Mouse (Mus musculus): ENCODE results near the gene Ssmem1. TPM values are rescaled to one million over a fixed set of nuclear protein-coding genes. Genes with fewer than 3 reads are reported as not detected.

Ssmem1 gene
- polyA plus RNA-seq, 1 experiment from 2014 or later, result not detected

DNA sequence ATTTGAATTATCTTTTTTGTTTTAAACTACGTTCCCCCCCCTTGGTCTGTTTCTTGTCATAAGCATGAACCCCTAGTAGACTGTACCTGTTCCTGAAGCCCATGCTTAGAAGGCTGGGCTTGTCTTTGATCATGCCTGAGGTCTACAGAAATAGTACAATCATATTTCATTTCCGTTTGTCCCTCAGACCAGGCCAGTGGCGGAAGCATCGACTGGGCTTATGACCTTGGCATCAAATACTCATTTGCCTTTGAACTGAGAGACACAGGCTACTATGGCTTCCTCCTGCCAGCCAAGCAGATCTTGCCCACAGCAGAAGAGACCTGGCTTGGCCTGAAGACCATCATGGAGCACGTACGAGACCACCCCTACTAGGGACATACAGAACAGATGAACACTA lies 54.4 kb downstream of the Ssmem1 start:
- Histone ChIP-seq H3K27ac (ENCODE audit: low read depth) (no peak overlapping the region), H3K9ac (replicated peaks) (no peak overlapping the region), H3K4me1 (ENCODE audit: insufficient read depth) (no peaks in the 10 kb centered on the region), H3K9me3 (ENCODE audit: low read length) (no peaks in the 10 kb centered on the region), H3K36me3 (replicated peaks; ENCODE audit: insufficient read depth, low read length) (no peaks in the 10 kb centered on the region), H3K27me3 (ENCODE audit: insufficient read depth, low read length) (peaks cover 1% of the 10 kb centered on the region; the same call in 1 of the 2 replicates), H3K4me2 (ENCODE audit: low read depth, low read length) (no peak overlapping the region), H3K4me3 (ENCODE audit: low read depth, low read length) (no peak overlapping the region)
- 82% methylated on average over 6 of the region's 6 CpGs for WGBS (ENCODE audit: insufficient replicate concordance)
- ATAC-seq (no peak), DNase-seq (no peak)
- no peak for TF ChIP-seq EP300 (IDR thresholded peaks at IDR 0.05; ENCODE audit: low read depth)
- no peak for TF ChIP-seq CTCF (IDR thresholded peaks at IDR 0.05; ENCODE audit: low read depth)

DNA sequence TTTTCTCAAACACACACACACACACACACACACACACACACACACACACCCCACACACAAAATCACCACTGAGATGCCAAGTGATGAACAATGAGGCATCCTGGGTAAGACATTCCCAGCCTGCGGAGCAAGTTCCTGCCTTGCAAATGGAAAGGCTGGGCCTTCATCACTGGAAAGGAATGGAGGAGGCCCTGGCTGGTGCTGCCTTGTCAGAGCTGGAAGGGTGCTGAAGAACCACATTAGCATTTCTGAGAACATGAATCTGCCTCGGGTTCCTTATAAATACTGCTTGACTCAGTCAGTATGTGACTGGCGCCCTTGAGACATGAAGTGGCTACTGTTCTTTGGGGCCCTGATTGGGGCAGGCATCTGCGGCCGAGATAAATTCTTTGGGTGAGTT lies 58.4 kb downstream of the Ssmem1 start, which contains the start of gene Cpa4:
Gene Cpa4 (plus strand): TSS at position 301 of the 400 bp plus-strand sequence.
- no peak within 1 kb of the TSS for H3K4me3 ChIP-seq (ENCODE audit: low read depth, low read length)
- no peaks in the 10 kb centered on the region for H3K27me3 ChIP-seq (ENCODE audit: insufficient read depth, low read length)
- no peak within 1 kb of the TSS for H3K9ac ChIP-seq (replicated peaks)
- DNase-seq (no peak), ATAC-seq (no peak)
- no peak within 1 kb of the TSS for H3K4me2 ChIP-seq (ENCODE audit: low read depth, low read length)
- 77% methylated on average over 5 of the region's 5 CpGs for WGBS (ENCODE audit: insufficient replicate concordance)
- H3K9me3 ChIP-seq (ENCODE audit: low read length), result no peaks in the 10 kb centered on the region
- H3K4me1 ChIP-seq (ENCODE audit: insufficient read depth), result no peaks in the 10 kb centered on the region
- H3K36me3 ChIP-seq (replicated peaks; ENCODE audit: insufficient read depth, low read length), result no peaks in the 10 kb centered on the region
- TF ChIP-seq EP300 (IDR thresholded peaks at IDR 0.05; ENCODE audit: low read depth) (no peak), CTCF (IDR thresholded peaks at IDR 0.05; ENCODE audit: low read depth) (no peak)
- no peak within 1 kb of the TSS for H3K27ac ChIP-seq (ENCODE audit: low read depth)

GRCm38 (mm10) chr6:30569331-30569730 lies 59.7 kb downstream of the Ssmem1 start:
- Histone ChIP-seq H3K4me1 (ENCODE audit: insufficient read depth) (no peaks in the 10 kb centered on the region), H3K9ac (replicated peaks) (no peak overlapping the region), H3K4me2 (ENCODE audit: low read depth, low read length) (no peak overlapping the region), H3K4me3 (ENCODE audit: low read depth, low read length) (no peak overlapping the region), H3K27me3 (ENCODE audit: insufficient read depth, low read length) (no peaks in the 10 kb centered on the region), H3K9me3 (ENCODE audit: low read length) (no peaks in the 10 kb centered on the region), H3K36me3 (replicated peaks; ENCODE audit: insufficient read depth, low read length) (no peaks in the 10 kb centered on the region), H3K27ac (ENCODE audit: low read depth) (no peak overlapping the region)
- TF ChIP-seq EP300 (IDR thresholded peaks at IDR 0.05; ENCODE audit: low read depth), result no peak
- no peak for TF ChIP-seq CTCF (IDR thresholded peaks at IDR 0.05; ENCODE audit: low read depth)
- ATAC-seq (no peak), DNase-seq (no peak)
- WGBS (ENCODE audit: insufficient replicate concordance), result 83% methylated on average over 10 of the region's 10 CpGs

Other genes with a start within 250 kb of the Ssmem1 start
- 18.2 and 23.5 TPM in 2 replicates for gene Ube2h, start 205.3 kb upstream of the Ssmem1 start, polyA plus RNA-seq (2015; fragmentation: Nextera tagmentation; extraction: Ambion mirVana)
- gene Zc3hc1, start 118.8 kb upstream of the Ssmem1 start, polyA plus RNA-seq (2015; fragmentation: Nextera tagmentation; extraction: Ambion mirVana), result 12.5 and 14.4 TPM in 2 replicates
- gene Klhdc10, start 108.0 kb upstream of the Ssmem1 start, polyA plus RNA-seq (2015; fragmentation: Nextera tagmentation; extraction: Ambion mirVana), result 6.4 and 6.9 TPM in 2 replicates
- 10.8 and 12.6 TPM in 2 replicates for gene Tmem209, start 66 bp upstream of the Ssmem1 start, polyA plus RNA-seq (2015; fragmentation: Nextera tagmentation; extraction: Ambion mirVana)
- 0.63 and 2.1 TPM in 2 replicates for gene Cpa2, start 31.7 kb downstream of the Ssmem1 start, polyA plus RNA-seq (2015; fragmentation: Nextera tagmentation; extraction: Ambion mirVana)
- 0.05 TPM in 1 of 2 replicates, not detected in the other for gene Cpa4, start 58.5 kb downstream of the Ssmem1 start, polyA plus RNA-seq (2015; fragmentation: Nextera tagmentation; extraction: Ambion mirVana)
- not detected in 2 replicates for gene Cpa5, start 101.2 kb downstream of the Ssmem1 start, polyA plus RNA-seq (2015; fragmentation: Nextera tagmentation; extraction: Ambion mirVana)
- 0.15 and 2.7 TPM in 2 replicates for gene Cpa1, start 129.4 kb downstream of the Ssmem1 start, polyA plus RNA-seq (2015; fragmentation: Nextera tagmentation; extraction: Ambion mirVana)
- 2.8 TPM in 2 replicates for gene Cep41, start 183.9 kb downstream of the Ssmem1 start, polyA plus RNA-seq (2015; fragmentation: Nextera tagmentation; extraction: Ambion mirVana)
- gene Mest, start 213.7 kb downstream of the Ssmem1 start, polyA plus RNA-seq (2015; fragmentation: Nextera tagmentation; extraction: Ambion mirVana), result 117 and 119 TPM in 2 replicates

Data from liver, postnatal 0 days (tissue).